Mouse (Mus musculus): ENCODE measurements around the gene Adra2b. TPM values are rescaled to one million over a fixed set of nuclear protein-coding genes. Genes with fewer than 3 reads are reported as not detected.

Gene Adra2b
- polyA plus RNA-seq, 1 experiment from 2014 or later = 7.6 TPM

- ATAC-seq (ENCODE audit: insufficient number of reproducible peaks, low FRiP score) = no peak
- Histone ChIP-seq H3K27ac (ENCODE audit: poor library complexity, severe bottlenecking) (no peak overlapping the region), H3K9me3 (replicated peaks) (no peaks in the 10 kb centered on the region), H3K4me1 (replicated peaks) (peaks cover 28% of the 10 kb centered on the region), H3K4me3 (no peak overlapping the region), H3K9ac (no peak overlapping the region), H3K4me2 (no peak overlapping the region), H3K36me3 (no peaks in the 10 kb centered on the region), H3K27me3 (replicated peaks) (peaks cover 16% of the 10 kb centered on the region)
- 56% methylated on average over 4 of the region's 4 CpGs for WGBS
Measured at GRCm38 (mm10) chr2:127338833-127339232, 24.2 kb upstream of the Adra2b start.

GRCm38 (mm10) chr2:127339262-127339661 is 23.7 kb upstream of the Adra2b start:
- 66% methylated on average over 6 of the region's 6 CpGs for WGBS
- Histone ChIP-seq H3K4me3 (no peak overlapping the region), H3K4me2 (no peak overlapping the region), H3K9me3 (replicated peaks) (no peaks in the 10 kb centered on the region), H3K4me1 (replicated peaks) (peaks cover 23% of the 10 kb centered on the region), H3K9ac (no peak overlapping the region), H3K36me3 (no peaks in the 10 kb centered on the region), H3K27ac (ENCODE audit: poor library complexity, severe bottlenecking) (no peak overlapping the region), H3K27me3 (replicated peaks) (peaks cover 16% of the 10 kb centered on the region)
- no peak for ATAC-seq (ENCODE audit: insufficient number of reproducible peaks, low FRiP score)

GRCm38 (mm10) chr2:127341159-127341558 is 21.8 kb upstream of the Adra2b start:
- Histone ChIP-seq H3K27ac (ENCODE audit: poor library complexity, severe bottlenecking) (no peak overlapping the region), H3K9me3 (replicated peaks) (no peaks in the 10 kb centered on the region), H3K4me3 (no peak overlapping the region), H3K27me3 (replicated peaks) (peaks cover 13% of the 10 kb centered on the region), H3K4me1 (replicated peaks) (peaks cover 8% of the 10 kb centered on the region), H3K36me3 (no peaks in the 10 kb centered on the region), H3K9ac (no peak overlapping the region), H3K4me2 (no peak overlapping the region)
- 10% methylated on average over 3 of the region's 3 CpGs for WGBS
- ATAC-seq (ENCODE audit: insufficient number of reproducible peaks, low FRiP score) = no peak

- H3K4me3 ChIP-seq = no peak overlapping the region
- H3K27me3 ChIP-seq (replicated peaks) = peaks cover 3% of the 10 kb centered on the region
- no peak for ATAC-seq (ENCODE audit: insufficient number of reproducible peaks, low FRiP score)
- no peak overlapping the region for H3K9ac ChIP-seq
- H3K36me3 ChIP-seq = no peaks in the 10 kb centered on the region
- H3K9me3 ChIP-seq (replicated peaks) = no peaks in the 10 kb centered on the region
- 75% methylated on average over 1 of the region's 1 CpGs for WGBS
- H3K27ac ChIP-seq (ENCODE audit: poor library complexity, severe bottlenecking) = no peak overlapping the region
- no peaks in the 10 kb centered on the region for H3K4me1 ChIP-seq (replicated peaks)
- H3K4me2 ChIP-seq = no peak overlapping the region
Measured at GRCm38 (mm10) chr2:127346334-127346733, 16.7 kb upstream of the Adra2b start.

- H3K4me3 ChIP-seq = no peak overlapping the region
- H3K4me1 ChIP-seq (replicated peaks) = no peaks in the 10 kb centered on the region
- peaks cover 3% of the 10 kb centered on the region for H3K27me3 ChIP-seq (replicated peaks)
- no peak overlapping the region for H3K9ac ChIP-seq
- ATAC-seq (ENCODE audit: insufficient number of reproducible peaks, low FRiP score) = no peak
- no peaks in the 10 kb centered on the region for H3K9me3 ChIP-seq (replicated peaks)
- H3K27ac ChIP-seq (ENCODE audit: poor library complexity, severe bottlenecking) = no peak overlapping the region
- no peaks in the 10 kb centered on the region for H3K36me3 ChIP-seq
- no peak overlapping the region for H3K4me2 ChIP-seq
- WGBS = 70% methylated on average over 13 of the region's 13 CpGs
Measured at GRCm38 (mm10) chr2:127347147-127347985, 15.6 kb upstream of the Adra2b start.

- ATAC-seq (ENCODE audit: insufficient number of reproducible peaks, low FRiP score) = no peak
- peaks cover 35% of the 10 kb centered on the region for H3K27me3 ChIP-seq (replicated peaks)
Measured at GRCm38 (mm10) chr2:127353881-127354280, 9.1 kb upstream of the Adra2b start.

GRCm38 (mm10) chr2:127363282-127363652 is 259 bp downstream of the Adra2b start:
- Histone ChIP-seq H3K36me3 (no peaks in the 10 kb centered on the region), H3K4me1 (replicated peaks) (peaks cover 22% of the 10 kb centered on the region), H3K4me3 (peak overlapping the region; percentile 53), H3K27ac (ENCODE audit: poor library complexity, severe bottlenecking) (no peak overlapping the region), H3K27me3 (replicated peaks) (peaks cover 85% of the 10 kb centered on the region), H3K9ac (peak overlapping the region; percentile 65), H3K9me3 (replicated peaks) (no peaks in the 10 kb centered on the region), H3K4me2 (peak overlapping the region; percentile 90)
- under 1% methylated on average over 28 of the region's 28 CpGs for WGBS
- ATAC-seq (ENCODE audit: insufficient number of reproducible peaks, low FRiP score) = peak; percentile 19; the same call in 1 of the 2 replicates

More at GRCm38 (mm10) chr2:127353881-127354280, 9.1 kb upstream of the Adra2b start:
- Histone ChIP-seq H3K9ac (no peak overlapping the region), H3K4me1 (replicated peaks) (no peaks in the 10 kb centered on the region), H3K36me3 (no peaks in the 10 kb centered on the region), H3K4me2 (no peak overlapping the region), H3K27ac (ENCODE audit: poor library complexity, severe bottlenecking) (no peak overlapping the region), H3K9me3 (replicated peaks) (no peaks in the 10 kb centered on the region), H3K4me3 (no peak overlapping the region)
- WGBS = 81% methylated on average over 4 of the region's 4 CpGs

GRCm38 (mm10) chr2:127363696-127364095 is 688 bp downstream of the Adra2b start:
- H3K4me3 ChIP-seq = peak overlapping the region; percentile 53
- peaks cover 81% of the 10 kb centered on the region for H3K27me3 ChIP-seq (replicated peaks)
- H3K4me1 ChIP-seq (replicated peaks) = peaks cover 22% of the 10 kb centered on the region
- ATAC-seq (ENCODE audit: insufficient number of reproducible peaks, low FRiP score) = peak; percentile 26; the same call in 1 of the 2 replicates
- H3K4me2 ChIP-seq = peak overlapping the region; percentile 90
- no peaks in the 10 kb centered on the region for H3K9me3 ChIP-seq (replicated peaks)
- H3K27ac ChIP-seq (ENCODE audit: poor library complexity, severe bottlenecking) = no peak overlapping the region
- WGBS = 2% methylated on average over 20 of the region's 20 CpGs
- no peaks in the 10 kb centered on the region for H3K36me3 ChIP-seq
- peak overlapping the region; percentile 65; the same call in 1 of the 2 replicates for H3K9ac ChIP-seq

- Histone ChIP-seq H3K36me3 (no peaks in the 10 kb centered on the region), H3K4me3 (peak overlapping the region; percentile 53), H3K4me1 (replicated peaks) (peaks cover 24% of the 10 kb centered on the region), H3K27ac (ENCODE audit: poor library complexity, severe bottlenecking) (no peak overlapping the region), H3K27me3 (replicated peaks) (peaks cover 78% of the 10 kb centered on the region), H3K4me2 (peak overlapping the region; percentile 90), H3K9ac (no peak overlapping the region), H3K9me3 (replicated peaks) (no peaks in the 10 kb centered on the region)
- WGBS = 16% methylated on average over 8 of the region's 8 CpGs
- ATAC-seq (ENCODE audit: insufficient number of reproducible peaks, low FRiP score) = peak; percentile 62; the same call in 1 of the 2 replicates
Measured at GRCm38 (mm10) chr2:127364452-127364851, 1.4 kb downstream of the Adra2b start.

- ATAC-seq (ENCODE audit: insufficient number of reproducible peaks, low FRiP score) = no peak
- H3K27me3 ChIP-seq (replicated peaks) = peaks cover 55% of the 10 kb centered on the region
- H3K4me3 ChIP-seq = no peak overlapping the region
- no peak overlapping the region for H3K27ac ChIP-seq (ENCODE audit: poor library complexity, severe bottlenecking)
- H3K9ac ChIP-seq = 0 out of 2 replicates have a peak overlapping the region, but pooled peaks have one; percentile 5
- H3K36me3 ChIP-seq = no peaks in the 10 kb centered on the region
- H3K9me3 ChIP-seq (replicated peaks) = no peaks in the 10 kb centered on the region
- peak overlapping the region; percentile 22 for H3K4me2 ChIP-seq
- WGBS = 54% methylated on average over 10 of the region's 10 CpGs
- peaks cover 52% of the 10 kb centered on the region for H3K4me1 ChIP-seq (replicated peaks)
Measured at GRCm38 (mm10) chr2:127367126-127367820, 4.3 kb downstream of the Adra2b start.

- Histone ChIP-seq H3K36me3 (no peaks in the 10 kb centered on the region), H3K27ac (ENCODE audit: poor library complexity, severe bottlenecking) (peak overlapping the region; percentile 88), H3K27me3 (replicated peaks) (peaks cover 30% of the 10 kb centered on the region), H3K9me3 (replicated peaks) (no peaks in the 10 kb centered on the region), H3K4me3 (peak overlapping the region; percentile 26; the same call in 1 of the 2 replicates), H3K9ac (peak overlapping the region; percentile 39), H3K4me2 (peak overlapping the region; percentile 62), H3K4me1 (replicated peaks) (peaks cover 39% of the 10 kb centered on the region)
- 58% methylated on average over 5 of the region's 5 CpGs for WGBS
- no peak for ATAC-seq (ENCODE audit: insufficient number of reproducible peaks, low FRiP score)
Measured at GRCm38 (mm10) chr2:127369703-127370376, 6.8 kb downstream of the Adra2b start.

Data from heart, embryonic 12.5 days (tissue).